Mouse (Mus musculus) kidney, adult 9 months (tissue): Measurements from ENCODE around the gene Setdb1.

Experiments
- DNase-seq: peaks from one replicate; pipeline ENCODE4 v3.0.0; 2022

The Setdb1 gene

DNA sequence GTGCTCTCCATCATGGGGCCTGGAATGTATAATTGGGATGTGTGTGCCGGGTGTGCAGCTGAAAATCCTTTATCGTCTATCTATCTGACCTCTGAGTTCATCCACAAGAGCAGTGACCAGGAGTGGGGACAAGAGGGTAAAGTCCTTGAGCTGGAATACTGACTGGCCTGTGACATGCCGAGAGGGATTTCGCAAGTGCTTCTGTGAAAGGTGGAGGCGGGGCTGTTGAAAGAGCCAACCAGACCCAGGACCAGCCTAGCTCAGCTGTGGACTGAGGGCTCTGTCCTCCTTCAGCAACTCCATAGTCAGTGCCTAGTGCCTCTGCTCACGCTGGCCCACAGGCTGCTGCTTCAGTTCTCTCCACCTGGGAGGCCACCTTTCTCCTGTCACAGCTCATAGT, 38.5 kb downstream of the Setdb1 start:
- peak; percentile 92 for DNase-seq

DNA sequence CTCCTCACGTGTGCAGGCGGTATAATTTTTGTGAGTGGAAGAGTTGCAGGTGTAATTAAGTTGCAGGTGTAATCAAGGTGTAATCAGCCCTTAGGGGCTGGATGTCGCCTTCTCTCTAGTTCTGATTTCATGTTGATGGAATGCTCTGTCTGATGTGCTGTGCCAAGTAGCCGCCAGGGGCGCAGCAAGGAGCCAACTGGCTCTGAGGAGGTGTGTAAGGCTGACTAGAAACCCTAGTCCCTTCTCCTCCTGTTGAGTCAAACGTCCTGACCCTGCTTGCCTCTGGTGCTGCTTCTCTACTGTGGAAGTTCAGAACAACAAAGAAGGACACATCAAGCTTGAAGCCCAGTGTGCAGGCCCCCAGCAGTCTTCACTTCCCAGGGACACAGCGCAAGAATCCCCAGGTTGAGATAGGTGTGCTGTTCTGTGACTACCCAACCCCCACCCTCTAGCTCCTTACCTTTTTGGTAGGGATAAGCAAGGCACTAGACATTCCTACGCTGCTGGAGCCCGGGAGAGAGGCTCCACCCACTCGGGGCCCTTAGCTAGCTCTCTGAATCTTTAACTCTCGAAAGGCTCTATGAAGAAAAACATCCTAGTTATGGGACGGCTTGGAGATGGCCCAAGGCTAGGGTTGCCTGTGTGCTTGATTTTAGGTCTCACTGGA, 39.5 kb downstream of the Setdb1 start:
- peak; percentile 86 for DNase-seq

GRCm38 (mm10) chr3:95315844-95316550, 41.0 kb downstream of the Setdb1 start:
- no peak for DNase-seq

DNA sequence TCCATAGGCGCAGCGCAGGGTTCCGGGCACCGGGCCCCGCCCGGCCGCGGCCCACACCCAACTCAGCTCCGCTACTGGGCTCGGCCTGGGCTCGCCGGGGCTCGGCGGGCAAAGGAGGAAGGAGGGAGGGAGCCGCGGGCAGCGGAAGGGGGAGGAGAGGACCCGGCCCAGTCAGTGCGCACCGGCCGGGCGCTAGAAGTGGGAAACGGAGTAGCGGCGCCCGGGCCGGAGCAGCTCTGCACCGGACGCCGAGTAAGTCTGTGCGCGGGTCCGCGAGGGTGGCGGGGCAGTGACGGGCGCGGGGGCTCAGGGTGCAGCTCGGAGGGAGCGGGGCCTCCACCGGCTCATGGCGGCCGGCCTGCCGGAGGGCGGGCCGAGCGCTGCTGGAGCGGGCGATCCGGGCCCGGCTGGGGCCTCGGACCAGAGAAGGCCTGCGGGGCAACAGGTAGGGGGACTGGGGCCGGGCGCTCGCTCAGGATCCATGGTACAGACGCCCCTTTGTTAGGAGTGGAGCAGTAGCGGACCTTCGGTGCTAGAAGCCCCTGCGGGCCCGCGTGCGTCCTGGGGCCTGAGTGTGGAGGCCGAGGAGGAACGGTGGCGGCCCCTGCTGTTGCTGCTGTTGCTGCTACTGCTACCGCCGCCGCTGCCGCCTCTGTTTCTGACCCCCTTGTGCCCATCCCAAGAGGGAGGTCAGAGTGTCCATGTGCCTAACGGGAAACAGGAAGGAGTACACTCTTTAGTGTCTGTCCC, 41.7 kb downstream of the Setdb1 start:
- DNase-seq, result peak; percentile 91

DNA sequence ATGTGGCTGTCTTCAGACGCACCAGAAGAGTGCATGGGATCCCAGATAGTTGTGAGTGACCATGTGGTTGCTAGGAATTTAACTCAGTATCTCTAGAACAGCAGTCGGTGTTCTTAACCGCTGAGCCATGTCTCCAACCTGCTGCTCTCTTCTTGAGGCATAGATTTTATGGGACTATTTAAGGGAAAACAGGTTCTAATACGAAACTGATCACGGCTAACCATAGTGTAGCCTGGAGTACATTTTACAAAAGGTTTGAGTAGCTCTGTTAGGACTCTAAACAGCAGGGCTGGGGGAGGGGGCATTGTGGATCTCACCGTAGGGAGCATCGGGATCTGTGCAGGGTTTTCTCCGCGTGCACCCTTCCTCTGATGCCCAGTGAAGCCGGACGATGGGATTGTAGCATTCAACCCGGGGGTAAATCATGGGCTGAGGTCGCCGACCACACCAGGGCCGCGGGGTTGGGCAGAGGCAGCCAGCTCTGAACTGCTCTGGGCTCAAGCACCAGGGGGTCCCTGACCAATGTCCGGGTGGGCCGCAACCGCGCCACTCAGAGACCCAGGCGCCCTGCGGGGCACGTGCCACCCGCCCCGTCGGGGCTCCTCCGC, 42.4 kb downstream of the Setdb1 start, which contains the start of gene Cers2:
TSS of gene Cers2 (plus strand) at position 306 of the 608 bp plus-strand sequence.
- no peak for DNase-seq

GRCm38 (mm10) chr3:95314075-95314474, 42.9 kb downstream of the Setdb1 start:
- no peak for DNase-seq

- no peak for DNase-seq
Measured at GRCm38 (mm10) chr3:95313476-95313875, 43.5 kb downstream of the Setdb1 start.

DNA sequence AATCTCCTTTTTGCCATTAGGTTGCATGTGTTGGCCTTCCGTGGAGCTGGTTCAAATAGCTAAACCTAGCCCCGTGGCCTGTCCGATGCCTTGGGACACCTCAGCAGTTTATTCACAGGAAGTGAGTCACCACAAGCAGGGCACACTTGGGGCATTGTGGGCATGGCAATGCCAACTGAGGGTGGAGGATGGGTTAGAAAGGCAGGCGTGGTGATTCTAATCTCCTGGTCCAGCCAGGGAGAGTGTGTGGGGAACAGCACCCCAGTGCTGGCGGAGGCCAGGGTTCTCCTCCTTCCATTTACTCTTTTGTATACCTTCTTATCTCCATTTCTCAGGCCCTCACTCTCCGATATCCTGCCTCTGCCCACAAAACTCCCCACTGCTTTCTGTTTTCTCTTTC, 44.4 kb downstream of the Setdb1 start:
- DNase-seq, result no peak

DNA sequence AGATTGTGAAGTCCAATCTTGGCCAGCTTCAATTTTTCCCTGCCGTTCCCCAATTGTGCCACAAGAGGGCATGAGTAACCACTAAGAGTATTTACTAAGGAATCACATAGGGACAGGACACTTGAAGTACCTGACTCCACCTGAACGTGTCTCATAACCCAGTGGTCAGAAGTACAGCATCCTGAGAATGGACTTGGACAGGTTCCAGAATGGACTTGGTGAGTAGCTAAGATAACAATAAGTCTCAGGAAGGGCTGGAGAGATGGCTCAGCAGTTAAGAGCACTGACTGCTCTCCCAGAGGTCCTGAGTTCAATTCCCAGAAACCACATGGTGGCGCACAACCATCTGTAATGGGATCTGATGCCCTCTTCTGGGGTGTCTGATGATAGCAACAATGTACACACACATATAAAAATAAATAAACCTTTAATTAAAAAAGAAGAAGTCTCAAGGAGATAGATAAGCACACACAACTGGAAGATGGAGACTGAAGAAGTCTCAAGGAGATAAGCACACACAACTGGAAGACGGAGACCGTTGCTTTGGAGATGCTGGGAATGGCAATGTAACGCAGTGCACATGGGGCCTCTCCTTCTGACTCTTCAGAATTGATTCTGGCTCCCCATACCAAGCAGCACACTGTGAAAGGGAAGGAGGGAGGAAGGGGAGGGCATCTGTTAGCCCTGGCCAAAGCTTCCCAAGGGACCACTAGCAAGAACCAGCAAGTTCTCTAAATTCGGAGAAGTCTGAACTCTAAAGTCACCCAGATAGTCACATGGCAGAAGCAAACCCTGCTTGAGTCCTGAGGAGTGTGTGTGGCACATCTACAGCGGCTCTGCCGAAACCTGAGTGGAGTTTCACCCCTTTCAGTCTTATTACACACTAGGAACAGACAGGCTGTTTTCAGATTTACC, 45.8 kb downstream of the Setdb1 start:
- DNase-seq, result peak; percentile 92

- no peak for DNase-seq
Measured at GRCm38 (mm10) chr3:95310496-95310895, 46.5 kb downstream of the Setdb1 start.

- DNase-seq, result no peak
Measured at GRCm38 (mm10) chr3:95307100-95307499, 49.9 kb downstream of the Setdb1 start, which contains the start of gene Anxa9. TSS of gene Anxa9 (minus strand) at chr3:95307176.

- no peak for DNase-seq
Measured at GRCm38 (mm10) chr3:95306244-95306643, 50.8 kb downstream of the Setdb1 start.

- no peak for DNase-seq
Measured at GRCm38 (mm10) chr3:95301204-95301796, 55.7 kb downstream of the Setdb1 start.

- DNase-seq, result no peak
Measured at GRCm38 (mm10) chr3:95298018-95298417, 59.0 kb downstream of the Setdb1 start.

GRCm38 (mm10) chr3:95296103-95296469, 60.9 kb downstream of the Setdb1 start:
- peak; percentile 80 for DNase-seq

DNA sequence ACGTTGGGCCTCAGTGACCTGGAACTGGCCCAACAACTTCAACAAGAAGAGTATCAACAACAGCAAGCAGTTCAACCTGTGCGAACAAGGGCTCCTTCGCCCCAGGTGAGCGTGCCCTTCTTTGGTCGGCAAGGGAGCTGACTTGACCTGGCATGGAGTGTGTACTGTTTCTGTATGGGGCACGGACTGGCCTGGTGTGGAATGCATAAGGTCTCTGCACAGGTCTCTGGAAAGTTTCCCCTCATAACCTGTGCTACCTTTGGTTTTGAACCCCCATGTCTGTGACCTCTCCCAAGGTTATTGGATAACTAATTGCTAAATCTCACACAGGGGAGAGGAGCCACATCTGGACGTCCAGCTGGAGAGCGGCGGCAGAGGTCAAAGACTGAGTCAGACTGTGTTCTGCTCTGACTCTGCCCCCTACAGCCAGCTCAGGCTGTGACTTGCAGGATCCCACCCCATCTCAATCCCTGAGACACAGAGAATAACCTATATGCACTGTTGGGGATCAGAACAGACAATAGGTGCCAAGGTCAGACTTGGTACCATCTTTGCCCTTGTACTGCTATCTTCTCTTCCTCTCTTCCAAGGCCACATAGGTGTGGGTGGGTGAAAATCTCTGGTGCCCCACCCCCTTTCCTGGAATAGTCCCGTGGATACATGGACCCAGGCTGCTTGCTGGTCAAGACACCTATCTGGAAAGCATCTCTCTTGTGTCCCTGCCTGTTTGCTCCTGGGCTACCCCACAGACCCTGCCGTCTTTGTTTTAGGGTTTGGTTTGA, 61.5 kb downstream of the Setdb1 start:
- DNase-seq, result peak; percentile 82

DNA sequence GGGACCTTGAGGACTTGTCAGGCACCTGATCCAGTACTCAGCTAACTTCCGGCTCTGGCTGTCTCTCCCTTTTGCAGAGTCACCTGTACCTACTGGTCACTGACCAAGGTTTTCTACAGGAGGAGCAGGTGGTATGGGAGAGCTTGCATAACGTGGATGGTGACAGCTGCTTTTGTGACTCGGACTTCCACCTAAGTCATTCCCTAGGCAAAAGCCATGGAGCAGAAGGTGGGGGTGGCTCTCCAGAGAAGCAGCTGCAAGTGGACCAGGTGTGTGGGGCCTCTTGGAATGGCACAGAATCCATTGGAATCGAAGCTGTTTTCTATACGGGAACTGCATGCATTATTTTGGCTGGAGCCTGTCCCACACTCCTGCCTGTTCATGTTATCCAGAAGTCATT, 62.3 kb downstream of the Setdb1 start:
- no peak for DNase-seq

GRCm38 (mm10) chr3:95294316-95294715, 62.7 kb downstream of the Setdb1 start:
- no peak for DNase-seq

- peak; percentile 80 for DNase-seq
Measured at GRCm38 (mm10) chr3:95293537-95293936, 63.5 kb downstream of the Setdb1 start.

DNA sequence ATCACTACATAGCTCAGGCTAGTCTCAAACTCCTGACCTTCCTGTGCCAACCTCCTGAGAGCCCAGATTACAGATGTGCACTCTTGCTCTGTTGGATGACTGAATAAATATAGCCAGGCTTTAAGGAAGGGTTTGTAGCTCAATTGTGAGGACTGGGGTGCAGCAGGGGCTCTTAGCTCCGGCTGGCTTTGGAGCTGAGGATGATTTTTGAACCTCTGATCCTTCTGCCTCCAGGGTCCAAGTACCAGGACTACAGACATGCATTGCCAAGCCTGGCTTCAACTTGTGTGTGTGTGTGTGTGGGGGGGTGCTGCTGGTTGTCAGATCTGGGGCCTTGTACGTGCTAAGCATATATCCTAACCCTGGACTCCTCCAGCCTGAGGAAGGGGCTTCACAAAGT, 64.1 kb downstream of the Setdb1 start:
- no peak for DNase-seq

GRCm38 (mm10) chr3:95291041-95291440, 66.0 kb downstream of the Setdb1 start:
- no peak for DNase-seq
